Mouse (Mus musculus): Measurements from ENCODE around the gene Thrap3.
"Not testable (repeated sequence)": the region's sequence is repeated elsewhere in the genome, so short reads cannot be mapped to it uniquely, and the experiment has no call there.

Gene Thrap3

DNA sequence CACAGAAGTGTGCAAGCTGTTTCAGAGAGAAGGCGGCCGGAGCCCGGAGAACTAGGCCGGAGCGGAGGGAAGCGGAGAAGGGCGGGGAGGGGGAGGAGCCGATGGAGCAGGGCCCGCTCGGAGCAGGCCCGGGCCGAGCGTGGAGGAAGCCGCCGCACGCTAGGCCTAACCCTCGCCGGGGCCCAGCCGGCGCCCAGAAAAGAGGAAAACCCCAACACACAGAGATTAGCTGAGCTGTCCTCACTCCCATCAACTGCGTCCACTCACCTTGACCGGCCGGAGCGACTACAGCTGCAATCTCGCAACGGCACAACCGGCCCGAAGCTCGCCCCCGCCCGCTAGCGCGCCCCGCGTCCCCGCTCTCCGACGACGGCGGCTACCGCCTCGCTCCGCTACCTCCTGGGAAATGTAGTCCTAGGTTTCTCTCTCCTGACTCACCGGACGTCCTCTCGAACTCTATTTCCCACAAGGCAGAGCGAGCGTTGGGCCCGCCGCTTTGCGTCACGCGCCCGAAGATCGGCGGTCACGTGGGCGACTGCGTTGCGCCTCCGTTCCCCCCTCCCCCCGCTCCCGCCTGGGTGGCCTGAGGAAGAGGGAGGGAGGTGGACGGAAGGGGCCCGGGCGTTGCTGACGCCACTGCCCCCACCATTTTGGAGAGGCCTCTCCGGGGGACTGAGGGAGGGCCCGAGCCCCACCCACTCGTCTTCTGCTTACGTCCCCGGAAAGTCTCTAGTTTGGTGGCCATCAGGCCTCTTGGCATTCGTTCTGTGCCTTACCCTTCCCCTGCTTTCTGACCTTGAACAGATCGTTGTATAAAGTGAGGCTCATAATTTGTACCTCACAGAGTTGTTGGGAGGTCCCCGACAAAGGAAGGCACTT is at the start of gene Thrap3:
Gene Thrap3 (minus strand): TSS at position 458 of the 879 bp plus-strand sequence.
- DNase-seq = peak; percentile 99

DNA sequence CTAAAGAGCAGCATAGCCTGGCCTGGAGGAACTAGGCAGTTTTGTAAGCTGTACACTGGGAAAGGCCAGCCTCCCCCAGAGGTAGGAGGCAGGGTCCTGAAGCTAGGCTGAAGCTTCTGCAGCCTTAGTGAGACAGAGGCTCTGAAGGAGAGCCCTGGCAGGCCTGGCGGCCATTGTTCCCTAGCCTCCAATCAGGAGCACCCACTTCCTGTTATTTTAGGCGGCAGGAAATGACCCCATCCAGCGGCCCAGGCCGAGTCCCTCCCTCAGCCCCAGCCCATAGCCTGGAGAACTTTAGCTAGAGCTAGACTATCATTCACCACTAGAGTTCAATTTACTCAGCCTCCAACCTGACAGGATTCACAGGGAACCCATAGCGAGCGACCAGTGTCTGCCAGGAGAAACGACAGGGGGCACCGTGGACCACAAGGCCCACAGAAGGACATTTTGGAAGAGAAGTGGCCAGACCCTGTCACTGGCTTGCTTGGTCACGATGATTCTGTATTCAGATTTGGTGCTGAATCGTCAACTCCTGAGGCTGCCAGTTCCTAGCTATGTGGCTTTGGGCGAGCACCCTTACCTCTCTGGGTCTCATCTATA is 49.2 kb upstream of the Thrap3 start:
- DNase-seq = peak; percentile 75 to 85

DNA sequence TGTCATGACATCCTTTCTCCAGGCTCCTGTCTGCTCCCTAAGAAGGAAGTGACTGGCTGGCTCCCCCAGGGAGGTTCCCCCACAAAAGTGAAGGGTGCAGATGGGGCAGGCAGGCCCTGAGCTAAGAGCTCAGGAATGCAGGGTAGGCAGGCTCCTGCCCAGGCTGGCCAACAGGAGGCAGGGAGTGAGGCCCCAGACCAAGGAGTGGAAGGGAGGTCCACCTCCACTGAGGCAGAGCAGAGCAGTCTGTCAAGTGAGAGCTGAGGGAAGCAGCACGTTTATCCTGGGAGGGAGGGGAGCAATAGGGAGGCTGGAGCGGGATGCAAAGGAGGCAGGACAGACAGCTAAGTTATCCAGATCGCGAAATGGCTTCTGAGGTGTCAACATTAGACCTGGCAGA is 48.1 kb upstream of the Thrap3 start:
- no peak for DNase-seq

DNA sequence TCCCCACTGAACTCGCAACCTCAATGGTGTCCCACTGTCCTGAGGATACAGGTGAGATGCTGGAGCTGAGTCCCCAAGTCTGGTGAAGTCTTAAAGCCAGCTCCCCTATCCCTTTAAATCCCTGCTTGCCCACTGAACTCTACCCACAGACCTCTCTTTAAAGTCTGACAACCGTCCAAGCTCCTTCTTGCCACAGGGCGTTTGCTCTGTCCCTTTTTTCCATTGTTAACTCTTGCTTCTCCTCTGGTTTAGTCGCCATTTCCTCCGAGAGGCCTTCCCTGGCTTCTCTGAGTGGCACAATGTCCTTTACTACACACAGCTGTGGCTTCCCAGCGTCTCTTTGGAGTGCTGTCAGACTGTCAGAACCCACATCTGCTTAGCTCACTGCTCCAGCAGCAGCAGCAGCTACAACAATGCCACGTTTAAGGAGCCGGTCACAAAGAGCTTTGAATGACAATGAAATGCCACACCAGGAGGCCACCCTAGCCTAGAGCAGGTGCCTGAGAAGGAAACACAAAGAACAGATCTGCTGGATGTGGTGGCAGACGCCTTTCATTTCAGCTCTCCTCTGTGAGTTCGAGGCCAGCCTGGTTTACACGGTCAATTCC is 45.8 kb upstream of the Thrap3 start:
- no peak for DNase-seq

DNA sequence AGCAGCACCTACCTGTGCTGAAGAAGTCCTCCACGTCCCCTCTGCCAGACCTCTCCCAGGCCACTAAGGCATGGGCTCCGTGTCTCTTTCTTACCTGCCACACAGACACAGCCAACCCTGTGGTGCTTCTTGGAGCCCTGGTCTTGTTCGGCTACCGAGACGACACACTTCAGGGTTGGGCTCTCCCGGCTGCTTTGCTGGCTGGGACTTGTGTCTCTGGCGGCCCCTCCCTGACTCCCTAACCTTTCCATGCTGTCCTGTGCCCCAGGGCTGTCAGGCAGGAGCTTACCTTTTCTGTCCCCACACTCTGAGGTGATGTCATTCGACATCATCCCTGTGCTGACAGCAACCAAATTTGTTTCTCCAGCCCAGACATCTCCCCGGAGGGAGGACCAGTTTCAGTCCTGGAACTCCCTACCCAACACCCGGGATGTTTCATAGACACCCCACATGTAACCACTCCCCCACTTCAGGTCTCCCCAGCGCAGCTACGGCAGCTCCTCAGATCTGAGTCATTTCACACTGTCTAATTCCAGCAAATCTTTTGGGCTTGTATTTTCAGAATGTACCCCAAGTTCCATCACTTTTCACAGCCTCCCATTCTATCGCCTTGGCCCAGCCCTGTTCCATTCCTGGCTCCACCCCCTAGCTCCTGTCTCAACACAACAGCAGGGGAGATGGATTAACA is 43.8 kb upstream of the Thrap3 start:
- no peak for DNase-seq

DNA sequence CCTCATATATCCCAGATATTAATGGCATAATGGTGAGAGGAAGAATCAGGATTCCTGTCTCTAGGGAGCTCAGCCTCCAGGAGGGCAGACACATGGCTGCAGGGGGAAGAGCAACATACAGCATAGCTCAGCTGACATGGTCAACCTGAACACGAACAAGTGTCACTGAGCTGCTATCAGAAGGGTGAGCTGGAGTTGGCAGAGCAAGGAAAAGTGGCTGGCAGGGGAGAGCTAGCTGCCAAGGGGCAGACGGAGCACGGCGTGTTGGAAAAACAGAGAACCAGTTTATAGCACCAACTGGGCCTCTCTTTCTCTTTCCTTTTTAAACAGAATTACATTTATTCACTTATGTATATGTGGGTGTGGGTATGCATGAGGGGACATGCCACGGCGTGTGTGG is 40.0 kb upstream of the Thrap3 start:
- no peak for DNase-seq

DNA sequence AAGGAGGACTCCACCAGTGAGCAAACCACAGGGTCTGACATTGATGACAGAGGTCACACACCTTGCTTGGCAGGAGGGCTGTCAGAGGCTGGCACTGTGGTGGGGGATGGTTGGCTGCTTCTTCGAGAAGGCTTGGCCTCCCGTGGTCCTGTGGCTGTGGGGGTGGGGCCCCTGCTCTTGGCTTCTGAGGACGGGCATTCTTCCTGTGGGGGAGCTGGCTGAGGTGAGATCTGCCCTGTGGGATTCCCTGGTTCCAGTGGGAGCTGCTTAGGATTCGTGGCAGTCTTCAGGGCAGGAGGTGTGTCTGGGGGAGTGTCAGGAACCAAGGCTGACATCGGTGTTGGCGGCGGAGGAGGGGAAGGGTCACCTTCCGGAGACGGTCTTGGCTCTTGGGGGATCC is 39.4 kb upstream of the Thrap3 start:
- DNase-seq = no peak

DNA sequence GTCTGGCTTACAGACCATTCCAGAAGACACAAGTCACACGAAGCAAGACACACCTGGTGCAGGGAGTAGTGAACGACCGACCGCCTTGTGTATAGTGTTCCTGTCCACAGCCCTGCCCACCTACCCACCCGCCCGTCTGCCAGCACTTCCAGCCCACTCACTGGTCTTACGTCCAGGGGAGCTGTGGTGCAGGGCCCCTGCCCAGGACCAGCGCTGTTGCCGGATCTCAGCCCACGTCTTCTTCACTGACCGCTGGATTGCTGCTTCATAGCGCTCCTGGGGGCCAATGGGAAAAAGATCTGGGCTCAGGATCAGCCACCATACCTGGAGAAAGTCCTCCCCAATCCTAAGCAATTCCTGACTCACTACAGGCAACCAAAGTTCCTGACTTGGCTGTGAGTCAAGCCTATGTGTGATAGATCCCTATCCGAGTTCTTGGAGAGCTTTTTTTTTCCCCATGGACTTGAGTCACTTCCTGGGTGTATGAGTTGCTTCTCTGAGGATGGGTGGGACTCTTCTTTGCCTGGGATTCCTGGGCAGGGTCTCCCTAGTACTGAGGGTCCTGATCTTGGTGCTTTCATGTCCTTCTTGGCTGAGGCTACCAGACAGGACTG is 37.4 kb upstream of the Thrap3 start:
- DNase-seq = no peak

DNA sequence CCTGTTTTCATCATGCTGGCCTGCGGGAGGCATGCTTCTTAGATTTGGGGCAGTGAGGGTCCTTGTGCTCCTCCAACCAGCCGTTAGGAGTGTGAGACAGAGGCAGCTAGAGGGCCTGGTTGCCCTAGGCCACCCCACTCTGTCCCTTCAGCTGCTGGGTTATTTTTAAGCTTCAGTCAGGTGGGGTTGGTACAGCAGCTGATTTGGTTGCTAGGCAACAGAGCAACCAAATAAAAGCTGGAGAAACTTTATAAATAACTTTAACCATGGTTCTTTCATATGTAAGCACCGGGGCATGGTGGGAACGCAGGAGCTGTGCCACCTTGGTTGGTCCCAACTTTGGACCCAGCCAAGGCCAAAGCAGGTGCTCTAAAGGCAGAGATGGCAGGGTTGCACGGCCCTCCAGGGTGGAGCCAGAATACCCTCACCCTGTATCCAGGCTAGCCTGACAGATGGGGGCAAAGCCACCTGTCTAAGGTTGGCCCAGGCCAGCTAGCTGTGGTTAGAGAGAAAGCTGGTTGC is 35.2 kb upstream of the Thrap3 start:
- DNase-seq = peak in 1 of 2 experiments; percentile 60

DNA sequence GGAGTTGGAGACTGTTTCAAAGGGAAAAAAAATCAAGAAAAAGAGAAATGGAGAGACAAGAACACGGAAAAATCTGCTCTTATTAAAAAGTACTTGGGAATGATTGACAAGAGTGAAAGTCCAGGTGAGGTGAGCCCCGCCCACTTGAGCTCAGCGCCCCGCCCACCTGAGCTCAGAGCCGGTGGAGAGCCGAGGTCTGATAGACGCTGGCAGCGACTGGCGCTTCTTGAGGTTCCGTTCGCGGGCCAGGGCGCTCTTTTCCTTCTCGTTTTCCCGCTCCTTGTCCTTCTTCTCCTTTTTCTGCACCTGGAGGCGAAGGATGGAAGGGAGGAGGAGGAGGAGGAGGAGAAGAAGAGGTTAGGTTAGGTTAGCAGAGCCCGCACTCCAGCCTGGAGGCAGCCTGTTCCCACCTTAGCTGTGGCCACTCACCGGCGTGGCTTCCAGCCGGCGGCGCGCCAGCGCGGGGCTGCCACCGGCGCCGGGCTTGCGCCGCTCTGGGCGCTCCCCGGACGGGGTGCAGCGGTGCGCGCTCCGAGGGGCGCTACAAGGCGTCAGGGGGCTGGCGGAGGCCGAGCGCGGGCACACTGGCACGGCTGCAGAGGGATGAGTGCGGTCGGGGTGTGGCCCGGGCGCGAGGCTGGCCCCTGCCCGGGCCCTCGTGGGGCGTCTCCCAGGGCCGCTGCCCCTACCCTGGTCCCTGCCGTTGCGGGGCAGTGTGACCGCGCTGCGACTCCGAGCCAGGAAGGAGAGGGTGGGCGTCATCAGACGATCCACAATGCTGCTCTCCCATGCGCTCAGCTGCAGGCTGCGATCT is 34.1 kb upstream of the Thrap3 start:
- peak; percentile 84 to 87 for DNase-seq

DNA sequence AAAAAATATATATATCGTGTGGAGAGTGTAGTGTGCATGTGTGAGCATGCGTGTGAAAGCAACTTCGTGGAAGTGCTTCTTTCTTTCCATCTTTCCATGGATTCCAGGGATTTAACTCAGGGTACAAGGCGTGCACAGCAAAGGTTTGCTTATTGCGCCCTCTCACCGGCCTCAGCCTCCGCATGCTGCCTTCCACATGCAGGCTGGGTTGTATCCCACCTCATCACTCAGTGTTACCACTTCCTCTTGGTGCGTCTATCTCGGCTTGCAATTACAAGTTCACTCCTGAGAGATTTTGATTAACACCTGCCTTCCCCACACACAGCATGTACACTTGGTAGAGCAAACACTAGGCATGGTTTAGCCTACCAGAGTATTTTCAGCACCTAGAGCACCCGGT is 32.6 kb upstream of the Thrap3 start:
- DNase-seq = no peak

DNA sequence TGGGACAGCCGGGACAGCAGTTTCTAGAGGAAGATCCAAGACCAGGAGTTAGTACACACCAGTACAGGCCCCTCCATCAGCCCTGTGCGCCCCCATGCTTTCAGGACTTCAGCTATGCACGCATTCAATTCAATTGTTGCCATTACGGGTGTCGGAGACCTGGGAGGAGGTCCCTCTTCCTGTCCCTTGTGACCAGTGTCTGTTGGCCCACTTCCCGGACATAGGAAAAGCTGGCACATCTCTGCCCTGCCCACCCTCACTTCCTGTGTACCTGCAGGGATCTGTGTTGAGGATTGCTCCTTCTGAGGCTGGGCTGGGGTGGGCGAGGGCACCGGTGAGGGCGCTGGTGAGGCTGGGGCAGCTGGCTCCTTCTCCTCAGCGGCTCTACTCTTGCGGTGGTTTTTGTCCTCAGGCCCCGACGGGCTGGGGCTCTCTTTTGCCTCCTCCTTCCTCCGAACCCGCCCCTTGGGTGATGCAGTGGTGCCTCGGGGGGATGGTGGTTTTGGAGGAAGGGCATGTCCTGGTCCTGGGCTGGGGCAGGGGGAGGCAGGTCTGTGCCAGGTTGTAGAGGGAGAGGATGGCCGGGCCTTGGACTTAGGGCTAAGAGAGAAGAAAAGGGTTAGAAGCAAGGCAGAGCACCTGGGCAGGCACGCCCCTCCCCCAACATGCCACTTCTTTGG is 32.1 kb upstream of the Thrap3 start:
- peak; percentile 67 to 79 for DNase-seq

DNA sequence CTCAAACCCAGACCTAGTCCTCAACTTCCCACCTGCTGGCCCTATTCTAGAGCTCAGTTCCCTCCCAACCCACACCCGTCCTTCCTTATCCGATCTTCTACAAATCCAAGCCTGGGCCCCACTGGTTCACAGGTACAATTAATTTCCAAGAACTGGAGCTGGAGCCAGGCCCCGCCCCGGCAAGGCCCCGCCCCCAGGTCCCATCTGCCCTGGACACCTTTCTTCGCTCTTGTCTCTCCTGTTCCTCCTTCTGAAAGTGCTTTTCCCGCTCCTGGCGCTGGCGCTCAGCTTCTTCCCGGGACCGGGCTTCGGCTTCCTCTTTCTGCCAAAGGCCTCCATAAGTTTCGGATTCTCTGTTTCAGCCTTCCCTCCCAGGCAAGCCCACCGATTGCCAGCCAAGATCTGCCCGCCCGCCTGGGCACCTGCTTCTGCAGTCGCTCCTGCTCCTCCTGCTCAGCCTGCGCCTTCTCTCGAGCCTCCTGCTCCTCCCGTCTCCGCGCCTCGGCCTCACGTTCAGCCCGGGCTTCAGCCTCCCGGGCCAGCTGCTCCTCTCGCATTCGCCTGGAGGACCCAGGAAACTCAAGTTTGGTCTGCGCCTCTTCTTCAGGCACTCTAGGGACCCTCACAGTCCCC is 31.2 kb upstream of the Thrap3 start:
- DNase-seq = no peak

DNA sequence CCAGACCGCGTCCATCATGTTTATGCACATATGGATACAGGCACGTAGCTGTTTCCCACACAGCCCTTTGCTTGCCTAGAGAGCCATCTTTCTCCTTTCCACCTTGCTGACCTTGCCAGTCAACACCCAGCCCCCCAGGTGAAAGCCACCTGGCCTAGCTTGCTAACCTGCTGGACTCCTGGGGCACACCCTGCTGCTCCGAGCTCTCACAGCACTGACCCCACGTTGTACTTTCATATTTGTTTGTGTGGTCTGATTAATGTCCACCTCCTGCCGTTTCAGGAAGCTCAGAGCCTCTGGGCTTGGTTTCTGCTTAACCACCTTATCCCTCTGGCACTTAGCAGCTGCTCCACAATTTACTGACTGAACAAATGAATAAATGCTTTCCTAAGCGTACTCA is 27.3 kb upstream of the Thrap3 start:
- DNase-seq = no peak

DNA sequence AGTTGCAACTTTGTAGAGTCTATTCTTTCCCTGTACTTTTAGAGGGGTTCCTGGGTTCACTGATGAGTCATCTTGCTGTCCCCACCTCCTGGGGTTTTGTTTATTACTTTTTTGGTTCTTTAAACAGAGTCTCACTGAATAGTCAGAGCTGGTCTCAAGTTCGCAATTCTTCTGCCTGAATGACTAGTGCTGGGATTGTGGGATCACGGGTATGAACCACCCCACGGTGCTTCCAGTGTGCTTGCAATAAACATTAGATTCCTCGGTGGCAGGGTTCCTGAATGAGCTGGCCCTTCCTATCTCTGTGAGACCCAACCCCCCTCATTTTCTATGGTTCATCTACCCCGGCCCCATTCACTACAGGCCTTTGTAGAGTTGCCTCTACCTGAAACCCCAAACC is 25.6 kb upstream of the Thrap3 start:
- no peak for DNase-seq

DNA sequence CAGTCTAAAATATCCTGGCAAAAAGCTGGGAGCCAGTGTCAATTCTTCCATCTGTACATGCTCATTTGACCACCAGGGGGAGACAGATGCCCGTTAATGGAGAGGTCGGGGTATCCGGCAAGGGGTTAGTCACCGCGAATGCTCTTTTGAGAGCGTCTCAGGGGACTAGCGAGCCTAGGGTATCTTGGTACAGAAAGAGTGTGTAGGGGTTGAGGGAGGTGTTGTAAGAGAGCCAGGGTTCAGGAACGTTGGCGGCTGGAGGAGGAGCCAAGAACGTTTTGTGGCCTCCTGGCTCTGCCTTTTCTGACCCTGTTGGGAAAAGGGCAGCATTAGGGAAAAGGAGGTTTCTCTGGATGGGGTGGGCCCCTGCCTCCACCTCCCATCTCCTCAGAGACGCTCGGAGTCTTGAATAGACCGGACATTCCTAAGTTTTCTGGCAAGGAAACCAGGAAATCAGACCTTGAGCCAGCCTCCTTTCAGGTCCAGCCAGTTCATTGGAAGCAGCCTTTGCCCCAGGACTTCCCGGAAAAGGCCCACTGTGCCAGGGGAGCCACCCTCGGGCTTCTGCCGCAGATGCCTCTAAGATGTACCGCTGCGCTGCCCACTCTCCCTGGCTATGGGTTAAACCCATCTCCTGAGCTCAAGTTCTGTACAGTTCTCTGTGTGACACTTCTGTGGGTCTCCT is 24.7 kb upstream of the Thrap3 start:
- peak; percentile 89 to 92 for DNase-seq

DNA sequence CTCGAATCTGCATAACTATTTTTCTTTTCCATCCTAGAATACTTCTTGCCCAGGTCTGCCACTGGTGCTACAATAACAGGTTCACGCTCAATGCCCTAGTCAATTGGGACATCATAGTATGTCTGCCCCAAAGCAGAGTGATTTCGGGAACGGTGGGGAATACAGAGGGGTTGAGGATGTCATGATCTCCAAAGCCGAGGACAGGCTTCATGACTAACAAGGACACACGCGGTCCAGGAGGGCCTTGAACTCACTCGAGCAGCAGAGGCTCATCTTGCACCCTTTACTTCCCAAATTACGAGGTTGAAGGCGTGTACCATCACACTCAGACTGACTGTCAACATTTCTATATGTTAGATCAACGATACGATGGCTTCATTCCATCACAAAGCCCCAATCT is 24.1 kb upstream of the Thrap3 start:
- DNase-seq = no peak

DNA sequence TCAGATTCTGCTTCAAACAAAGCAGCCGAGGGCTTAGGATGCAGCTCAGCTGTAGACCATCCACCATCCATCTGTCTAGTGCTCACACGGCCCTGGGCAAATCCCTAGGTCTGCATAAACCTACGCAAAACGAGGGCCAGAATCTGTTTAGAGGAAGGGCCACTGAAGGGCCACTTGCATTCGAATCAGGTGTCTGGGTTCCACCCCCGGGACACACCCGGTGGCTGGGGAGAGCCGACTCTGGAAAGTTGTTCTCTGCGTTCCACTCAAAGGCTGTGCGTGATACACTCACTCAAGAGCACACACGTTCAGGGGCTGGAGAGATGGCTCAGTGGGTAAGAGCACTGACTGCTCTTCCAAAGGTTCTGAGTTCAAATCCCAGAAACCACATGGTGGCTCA is 20.1 kb upstream of the Thrap3 start:
- DNase-seq = no peak

DNA sequence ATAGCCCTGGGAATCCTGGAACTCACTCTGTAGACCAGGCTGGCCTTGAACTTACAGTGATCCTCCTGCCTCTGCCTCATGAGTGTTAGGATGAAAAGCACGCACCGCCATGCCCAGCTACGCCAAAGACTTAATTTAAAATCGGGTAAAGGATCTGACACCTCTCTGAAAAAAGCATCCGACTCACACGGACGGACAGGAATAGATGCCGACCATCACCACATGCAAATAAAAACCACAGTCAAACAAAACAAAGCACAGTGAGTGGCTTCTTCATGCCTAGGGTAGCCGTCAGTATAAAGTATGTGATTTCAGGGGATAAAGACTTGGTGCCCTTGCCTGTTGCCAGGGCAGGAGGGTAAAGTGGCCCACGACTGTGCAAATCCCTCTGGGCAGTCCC is 17.5 kb upstream of the Thrap3 start:
- no peak for DNase-seq

DNA sequence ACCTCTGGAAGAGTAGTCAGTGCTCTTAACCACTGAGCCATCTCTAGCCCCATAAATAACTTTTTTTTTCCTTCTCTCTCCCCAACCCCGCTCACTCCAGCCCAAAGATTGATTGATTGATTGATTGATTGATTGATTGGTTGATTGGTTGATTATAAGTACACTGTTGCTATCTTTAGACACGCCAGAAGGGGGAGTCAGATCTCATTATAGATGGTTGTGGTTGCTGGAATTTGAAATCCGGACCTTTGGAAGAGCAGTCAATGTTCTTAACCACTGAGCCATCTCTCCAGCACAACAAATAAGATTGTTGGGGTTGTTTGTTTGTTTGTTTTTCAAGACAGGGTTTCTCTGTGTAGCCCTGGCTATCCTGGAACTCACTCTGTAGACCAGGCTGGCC is 17.0 kb upstream of the Thrap3 start:
- not testable (repeated sequence) for DNase-seq
